Mouse (Mus musculus): ENCODE measurements around the gene Dbp.

GRCm38 (mm10) chr7:45693921-45694591 lies 10.8 kb upstream of the Dbp start, which contains the start of gene Sec1:
- TF ChIP-seq CTCF (conservative IDR thresholded peaks at IDR 0.05 in 1 of 2, IDR thresholded peaks at IDR 0.05 in 1 of 2; ENCODE audit: low read depth in 2 of 2, low read length in 2 of 2): no peak
- no peak for TF ChIP-seq TBP (conservative IDR thresholded peaks at IDR 0.05; ENCODE audit: low read depth, low read length)
- TF ChIP-seq MAX (IDR thresholded peaks at IDR 0.05; ENCODE audit: low read length): no peak
- TF ChIP-seq POLR2A (IDR thresholded peaks at IDR 0.05; ENCODE audit: low read depth, low read length): no peak
- TF ChIP-seq EP300 (IDR thresholded peaks at IDR 0.05; ENCODE audit: low read length): no peak
- no peak for TF ChIP-seq ZNF384 (IDR thresholded peaks at IDR 0.05; ENCODE audit: low read depth, low read length)
